ENCODE assay signal across 10 mouse cellular contexts in the genomic region with DNA sequence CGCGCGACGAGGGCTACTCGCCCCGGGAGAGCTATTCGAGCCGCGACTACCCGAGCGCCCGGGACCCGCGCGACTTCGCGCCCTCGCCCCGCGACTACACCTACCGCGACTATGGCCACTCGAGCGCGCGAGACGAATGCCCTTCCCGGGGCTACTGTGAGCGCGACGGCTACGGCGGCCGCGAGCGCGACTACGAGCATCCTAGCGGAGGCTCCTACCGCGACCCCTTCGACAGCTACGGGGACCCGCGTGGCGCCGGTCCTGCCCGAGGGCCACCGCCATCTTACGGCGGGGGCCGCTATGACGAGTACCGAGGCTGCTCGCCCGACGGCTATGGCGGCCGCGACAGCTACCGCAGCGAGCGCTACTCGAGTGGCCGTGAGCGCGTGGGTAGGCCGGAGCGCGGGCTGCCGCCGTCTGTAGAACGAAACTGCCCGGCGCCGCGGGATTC. TPM values are rescaled to one million over a fixed set of nuclear protein-coding genes. Genes with fewer than 3 reads are reported as not detected.
DNase-seq lines count a peak whose midpoint lies in the region; ATAC-seq and TF ChIP-seq lines count a peak whose summit lies in the region.
"Had no signal": no experiment of that assay in that cellular context is flagged by ENCODE, and none has a peak within 500 bp of the region (broad histone marks: within the 10 kb centered on the region; RNA-seq: fewer than 3 reads in every experiment).

No protein-coding gene starts in this region.

- H3K27ac ChIP-seq in embryonic facial prominence, embryonic 10.5 days (replicated peaks): no peak overlapping the region
- H3K27ac ChIP-seq in hindbrain, postnatal 0 days: no peak overlapping the region
- H3K27ac ChIP-seq in midbrain, embryonic 13.5 days: no peak overlapping the region

- no peaks in the 10 kb centered on the region for H3K36me3 ChIP-seq in embryonic facial prominence, embryonic 10.5 days (replicated peaks)
- H3K36me3 ChIP-seq in hindbrain, postnatal 0 days (ENCODE audit: insufficient read depth, low read length): no peaks in the 10 kb centered on the region
- no peaks in the 10 kb centered on the region for H3K36me3 ChIP-seq in midbrain, embryonic 13.5 days

- H3K27me3 ChIP-seq in embryonic facial prominence, embryonic 10.5 days (replicated peaks; ENCODE audit: low read depth, poor library complexity, severe bottlenecking): peaks cover 47% of the 10 kb centered on the region
- H3K27me3 ChIP-seq in hindbrain, postnatal 0 days (ENCODE audit: insufficient read depth, low read length): peaks cover 24% of the 10 kb centered on the region
- peaks cover 31% of the 10 kb centered on the region for H3K27me3 ChIP-seq in midbrain, embryonic 13.5 days

- peak; percentile 5 for DNase-seq in embryo, embryonic 10 days (ENCODE audit: low spot score)
- no peak for DNase-seq in embryo, embryonic 10.5 days (ENCODE audit: low spot score)
- peak; percentile 22 for DNase-seq in embryonic facial prominence, embryonic 10.5 days (ENCODE audit: low spot score)
- no peak for DNase-seq in hindbrain, postnatal 0 days (ENCODE audit: low spot score)
- no peak for DNase-seq in frontal cortex, postnatal 36 days (ENCODE audit: low spot score in 2 of 2)
- DNase-seq in adipocyte (ENCODE audit: low spot score): no peak

- no peak for TF ChIP-seq CTCF in hindbrain, postnatal 0 days (IDR thresholded peaks at IDR 0.05; ENCODE audit: low read depth)

- H3K4me2 ChIP-seq in hindbrain, postnatal 0 days (ENCODE audit: low read depth, low read length): peak overlapping the region; percentile 10; the same call in 1 of the 2 replicates
- peak overlapping the region; percentile 29 for H3K4me2 ChIP-seq in midbrain, embryonic 13.5 days (replicated peaks)

- 26% methylated on average over 77 of the region's 77 CpGs for WGBS in embryonic facial prominence, embryonic 10.5 days
- 25% methylated on average over 61 of the region's 77 CpGs for WGBS in hindbrain, postnatal 0 days
- WGBS in midbrain, embryonic 13.5 days: 32% methylated on average over 66 of the region's 77 CpGs

- peaks cover 17% of the 10 kb centered on the region for H3K9me3 ChIP-seq in embryonic facial prominence, embryonic 10.5 days
- peaks cover 14% of the 10 kb centered on the region for H3K9me3 ChIP-seq in hindbrain, postnatal 0 days (ENCODE audit: low read length)
- peaks cover 15% of the 10 kb centered on the region for H3K9me3 ChIP-seq in midbrain, embryonic 13.5 days

- ATAC-seq in hindbrain, postnatal 0 days: peak; percentile 49; the same call in 1 of the 2 replicates
- peak; percentile 66 for ATAC-seq in midbrain, embryonic 13.5 days
- no peak for ATAC-seq in monocyte, adult 5-6 weeks (replicated peaks; ENCODE audit: insufficient number of reproducible peaks, low FRiP score, low TSS enrichment, poor library complexity, severe bottlenecking)

- peak overlapping the region; percentile 40 for H3K4me3 ChIP-seq in embryonic facial prominence, embryonic 10.5 days
- H3K4me3 ChIP-seq in hindbrain, postnatal 0 days (ENCODE audit: low read length): peak overlapping the region; percentile 23
- peak overlapping the region; percentile 32 for H3K4me3 ChIP-seq in midbrain, embryonic 13.5 days (replicated peaks)

- no peaks in the 10 kb centered on the region; the same call in 1 of the 2 replicates for H3K4me1 ChIP-seq in embryonic facial prominence, embryonic 10.5 days
- no peaks in the 10 kb centered on the region for H3K4me1 ChIP-seq in hindbrain, postnatal 0 days (ENCODE audit: insufficient read depth, low read length)
- H3K4me1 ChIP-seq in midbrain, embryonic 13.5 days (replicated peaks): no peaks in the 10 kb centered on the region

- H3K9ac ChIP-seq in hindbrain, postnatal 0 days (replicated peaks; ENCODE audit: low read length): no peak overlapping the region
- no peak overlapping the region for H3K9ac ChIP-seq in midbrain, embryonic 13.5 days (replicated peaks)

RNA-seq across cellular contexts. Expression of gene Rbmxl2, which starts 0.9 kb away (rescaled TPM):
- polyA plus RNA-seq in embryonic facial prominence, embryonic 10.5 days (2016; fragmentation: Nextera tagmentation; extraction: Ambion mirVana): not detected in 2 replicates
- not detected in 2 replicates for total RNA-seq in hindbrain, postnatal 0 days (2014; rRNA removed)
- not detected in 2 replicates for polyA plus RNA-seq in hindbrain, postnatal 0 days (2015; fragmentation: Nextera tagmentation; extraction: Ambion mirVana)
- not detected in 2 replicates for polyA plus RNA-seq in midbrain, embryonic 13.5 days (2015; fragmentation: Nextera tagmentation; extraction: Ambion mirVana)
- not detected in 3 replicates for total RNA-seq in monocyte, adult 5-6 weeks (2017)
- polyA plus RNA-seq: cortical plate, adult 2 months; lung, embryonic 16.5 days had no signal

RNA-seq across cellular contexts. Expression of gene Nlrp14, which starts 43.4 kb away (rescaled TPM):
- polyA plus RNA-seq in embryonic facial prominence, embryonic 10.5 days (2016; fragmentation: Nextera tagmentation; extraction: Ambion mirVana): not detected in 2 replicates
- total RNA-seq in hindbrain, postnatal 0 days (2014; rRNA removed): 0.10 TPM in 1 of 2 replicates, not detected in the other
- polyA plus RNA-seq in hindbrain, postnatal 0 days (2015; fragmentation: Nextera tagmentation; extraction: Ambion mirVana): 0.06 TPM in 1 of 2 replicates, not detected in the other
- not detected in 2 replicates for polyA plus RNA-seq in midbrain, embryonic 13.5 days (2015; fragmentation: Nextera tagmentation; extraction: Ambion mirVana)
- total RNA-seq in monocyte, adult 5-6 weeks (2017): not detected in 3 replicates
- polyA plus RNA-seq: cortical plate, adult 2 months; lung, embryonic 16.5 days had no signal

Comparison
In these comparisons a context has a peak if more than half of its experiments do, and no peak if none do; other contexts are left out.
1. DNase-seq: peak in embryo, embryonic 10 days (single experiment) and embryonic facial prominence, embryonic 10.5 days (single experiment); none in embryo, embryonic 10.5 days (single experiment), hindbrain, postnatal 0 days (single experiment), frontal cortex, postnatal 36 days (0 of 2) and adipocyte (single experiment).
2. Peak in every context shown above with its lines, with median percentiles within 50 percentile points of each other: H3K4me3 ChIP-seq.